Mouse (Mus musculus) stomach, postnatal 0 days (tissue): ENCODE data around the gene Arrb1. TPM values are rescaled to one million over a fixed set of nuclear protein-coding genes. Genes with fewer than 3 reads are reported as not detected.
A peak's percentile ranks its signal among the peaks of the same experiment; 100 is the strongest.

Source experiments
- ATAC-seq: fragments of 200-750 bp; cut with Nextera tagmentation; 2 replicates; pipeline ENCODE4 v1.8.0; 2017; ENCODE audit not compliant: low FRiP score, low TSS enrichment
- DNase-seq: peaks from one replicate; pipeline ENCODE4 v3.0.0-alpha.2; 2016; ENCODE audit warnings: low spot score
- H3K27ac ChIP-seq: fragments of 300-500 bp; sonication (generic); replicated peaks from 2 replicates; pipeline ENCODE4 v1.5.1; 2014; ENCODE audit warnings: mild to moderate bottlenecking, control low read depth
- H3K27me3 ChIP-seq: fragments of 300-500 bp; sonication (generic); 2 replicates; pipeline ENCODE4 v1.6.1; 2014; ENCODE audit warnings: low read length; ENCODE audit not compliant: control insufficient read depth, insufficient read depth
- H3K36me3 ChIP-seq: fragments of 300-500 bp; sonication (generic); 2 replicates; pipeline ENCODE4 v1.6.1; 2014; ENCODE audit warnings: low read length, mixed read lengths; ENCODE audit not compliant: control insufficient read depth, insufficient read depth
- H3K4me1 ChIP-seq: fragments of 300-500 bp; sonication (generic); replicated peaks from 2 replicates; pipeline ENCODE4 v1.6.1; 2014; ENCODE audit warnings: antibody characterized with exemption; ENCODE audit not compliant: control insufficient read depth, insufficient read depth
- H3K4me2 ChIP-seq: fragments of 300-500 bp; sonication (generic); replicated peaks from 2 replicates; pipeline ENCODE4 v1.6.1; 2014; ENCODE audit warnings: low read depth, mild to moderate bottlenecking, control low read depth, moderate library complexity
- H3K4me3 ChIP-seq: fragments of 300-500 bp; sonication (generic); 2 replicates; pipeline ENCODE4 v1.5.1; 2014; ENCODE audit warnings: low read depth, low read length, control low read depth
- H3K9ac ChIP-seq: fragments of 300-500 bp; sonication (generic); 2 replicates; pipeline ENCODE4 v1.6.1; 2014; ENCODE audit warnings: mild to moderate bottlenecking, low read length, control low read depth, mixed read lengths
- H3K9me3 ChIP-seq: fragments of 300-500 bp; sonication (generic); 2 replicates; pipeline ENCODE4 v1.6.1; 2016; ENCODE audit warnings: low read length; ENCODE audit not compliant: control insufficient read depth
- CTCF ChIP-seq: IDR thresholded peaks from 2 replicates; pipeline ENCODE4 v1.5.1; 2016; ENCODE audit warnings: antibody characterized with exemption, low read depth, mild to moderate bottlenecking, moderate library complexity
- EP300 ChIP-seq: optimal IDR thresholded peaks from 2 replicates; pipeline ENCODE3; 2016; ENCODE audit warnings: antibody characterized with exemption
- WGBS: fragments of 180-500 bp; shearing (Covaris S2); extraction: QIAGEN DNeasy Blood & Tissue Kit; methylation state at CpG from one replicate; pipeline ENCODE4 v1.1.7; 2014; 5-methylcytosine and 5-hydroxymethylcytosine counted together
- polyA plus RNA-seq: library from polyadenylated mRNA; unstranded; fragments of >200 nt; fragmentation: Nextera tagmentation; extraction: Ambion mirVana; gene quantifications from 2 replicates; pipeline ENCODE4 v1.2.1, GENCODE M21; 2015

Gene Arrb1
- polyA plus RNA-seq, 1 experiment from 2014 or later, result 3.6 TPM

- Histone ChIP-seq H3K9ac (no peak overlapping the region), H3K4me1 (0 out of 2 replicates have a peak, but pooled peaks cover 11% of the 10 kb centered on the region), H3K36me3 (no peaks in the 10 kb centered on the region), H3K27ac (no peak overlapping the region), H3K4me3 (no peak overlapping the region), H3K9me3 (no peaks in the 10 kb centered on the region), H3K27me3 (no peaks in the 10 kb centered on the region), H3K4me2 (no peak overlapping the region)
- ATAC-seq, result no peak
- TF ChIP-seq CTCF, result no peak
- no peak for TF ChIP-seq EP300
- DNase-seq, result no peak
- whole genome bisulfite sequencing, result 72% methylated on average over 7 of the region's 7 CpGs
Observed at GRCm38 (mm10) chr7:99533600-99533999, 1.7 kb upstream of the Arrb1 start.

DNA sequence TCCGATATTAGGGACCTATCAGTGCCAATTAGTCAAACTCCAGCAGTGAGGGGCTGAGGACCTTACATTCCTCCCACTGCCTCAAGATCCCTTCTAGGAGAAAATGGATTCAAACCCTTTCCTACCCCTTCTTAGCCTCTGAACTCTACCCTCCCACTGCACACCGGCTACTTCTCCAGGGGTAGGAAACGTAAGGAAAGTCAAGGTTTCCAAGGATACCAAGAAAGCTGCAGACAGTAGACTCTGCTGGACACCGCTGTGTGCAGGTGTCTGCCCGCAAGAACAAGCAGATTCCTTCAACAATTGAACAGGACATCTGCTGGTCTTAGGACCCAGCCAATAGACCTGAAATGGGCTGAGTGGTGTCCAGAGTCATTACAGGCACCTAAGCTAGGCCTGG is 765 bp upstream of the Arrb1 start:
- H3K4me1 ChIP-seq, result peaks cover 13% of the 10 kb centered on the region
- no peaks in the 10 kb centered on the region for H3K36me3 ChIP-seq
- H3K27ac ChIP-seq, result no peak overlapping the region
- no peak overlapping the region for H3K9ac ChIP-seq
- ATAC-seq (peak; percentile 1; the same call in 1 of the 2 replicates), DNase-seq (no peak)
- peak overlapping the region; percentile 93 for H3K4me2 ChIP-seq
- H3K9me3 ChIP-seq, result no peaks in the 10 kb centered on the region
- no peak overlapping the region for H3K4me3 ChIP-seq
- TF ChIP-seq EP300, result no peak
- no peak for TF ChIP-seq CTCF
- H3K27me3 ChIP-seq, result no peaks in the 10 kb centered on the region
- WGBS, result 57% methylated on average over 5 of the region's 5 CpGs

DNA sequence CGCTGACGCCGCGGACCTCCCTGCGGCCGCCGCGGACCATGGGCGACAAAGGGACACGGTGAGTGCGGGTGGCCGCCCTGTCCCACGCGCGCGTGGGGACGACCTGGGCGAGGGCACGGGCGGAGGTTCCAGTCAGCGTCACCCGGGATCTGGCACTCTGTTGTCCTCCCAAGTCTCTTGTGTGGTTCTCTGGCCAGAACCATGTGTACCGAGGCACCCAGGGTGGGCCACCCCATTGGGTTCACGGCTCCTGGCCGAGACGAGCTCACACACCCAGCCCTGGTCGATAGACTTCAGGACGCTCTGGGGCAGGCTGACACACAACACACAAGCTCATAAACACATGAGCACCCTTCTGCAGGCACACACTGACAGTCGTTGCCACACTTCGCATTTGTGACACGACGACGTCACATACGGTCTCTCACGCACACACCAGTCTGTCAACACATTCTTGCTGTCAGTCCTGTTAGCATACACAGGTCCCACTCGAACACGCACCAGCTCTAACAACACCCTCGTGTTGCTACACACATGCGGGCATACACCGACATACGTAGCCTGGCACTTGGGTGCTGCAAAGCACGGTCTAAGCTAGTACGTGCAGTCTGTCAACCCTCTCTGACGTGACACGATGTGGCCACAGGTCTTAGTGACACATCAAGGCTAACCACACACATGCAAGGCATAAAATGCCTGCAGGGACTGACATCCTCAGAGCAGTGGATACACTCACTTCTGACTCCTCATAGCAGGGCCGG is 655 bp downstream of the Arrb1 start:
- peak overlapping the region; percentile 72 for H3K4me3 ChIP-seq
- ATAC-seq (peak; percentile 47), DNase-seq (peak; percentile 52)
- H3K27me3 ChIP-seq, result no peaks in the 10 kb centered on the region
- H3K27ac ChIP-seq, result peak overlapping the region; percentile 89
- 7% methylated on average over 45 of the region's 46 CpGs for WGBS
- peaks cover 18% of the 10 kb centered on the region for H3K4me1 ChIP-seq
- no peak for TF ChIP-seq CTCF
- TF ChIP-seq EP300, result no peak
- no peaks in the 10 kb centered on the region for H3K9me3 ChIP-seq
- H3K9ac ChIP-seq, result peak overlapping the region; percentile 89
- H3K4me2 ChIP-seq, result peak overlapping the region; percentile 93
- no peaks in the 10 kb centered on the region for H3K36me3 ChIP-seq

- H3K9me3 ChIP-seq, result no peaks in the 10 kb centered on the region
- H3K36me3 ChIP-seq, result no peaks in the 10 kb centered on the region
- peak overlapping the region; percentile 6 for H3K4me2 ChIP-seq
- 55% methylated on average over 5 of the region's 5 CpGs for WGBS
- no peaks in the 10 kb centered on the region for H3K27me3 ChIP-seq
- TF ChIP-seq EP300 (no peak), CTCF (no peak)
- no peak overlapping the region for H3K27ac ChIP-seq
- ATAC-seq, result no peak
- DNase-seq, result no peak
- peaks cover 18% of the 10 kb centered on the region for H3K4me1 ChIP-seq
- no peak overlapping the region for H3K9ac ChIP-seq
- no peak overlapping the region for H3K4me3 ChIP-seq
Observed at GRCm38 (mm10) chr7:99537183-99537756, 2.0 kb downstream of the Arrb1 start.

GRCm38 (mm10) chr7:99538421-99538820 is 3.2 kb downstream of the Arrb1 start:
- 92% methylated on average over 4 of the region's 4 CpGs for WGBS
- no peaks in the 10 kb centered on the region for H3K27me3 ChIP-seq
- no peak overlapping the region for H3K9ac ChIP-seq
- no peaks in the 10 kb centered on the region for H3K9me3 ChIP-seq
- no peak for DNase-seq
- H3K4me3 ChIP-seq, result no peak overlapping the region
- ATAC-seq, result no peak
- H3K36me3 ChIP-seq, result no peaks in the 10 kb centered on the region
- TF ChIP-seq EP300 (no peak), CTCF (no peak)
- H3K4me1 ChIP-seq, result peaks cover 18% of the 10 kb centered on the region
- no peak overlapping the region for H3K4me2 ChIP-seq
- no peak overlapping the region for H3K27ac ChIP-seq
